In genomic region chr13:55017898-55018599, GRCm38 (mm10) we compare ENCODE assay signal across 28 mouse cellular contexts. TPM values are rescaled to one million over a fixed set of nuclear protein-coding genes. Genes with fewer than 3 reads are reported as not detected.
DNase-seq lines count a peak whose midpoint lies in the region; ATAC-seq and TF ChIP-seq lines count a peak whose summit lies in the region.
"Had no signal": no experiment of that assay in that cellular context is flagged by ENCODE, and none has a peak within 500 bp of the region (broad histone marks: within the 10 kb centered on the region; RNA-seq: fewer than 3 reads in every experiment).

No protein-coding gene starts in this region.

- no peak for TF ChIP-seq EP300 in liver, postnatal 0 days (IDR thresholded peaks at IDR 0.05; ENCODE audit: low read depth)

- peaks cover 11% of the 10 kb centered on the region for H3K4me1 ChIP-seq in liver, postnatal 0 days (ENCODE audit: insufficient read depth)
- H3K4me1 ChIP-seq in liver, embryonic 11.5 days (replicated peaks; ENCODE audit: control insufficient read depth, insufficient read depth, low read length) = no peaks in the 10 kb centered on the region
- H3K4me1 ChIP-seq: embryonic facial prominence, embryonic 12.5 days; heart, embryonic 13.5 days; limb, embryonic 15.5 days; liver, embryonic 15.5 days; midbrain, embryonic 15.5 days had no signal

- H3K27me3 ChIP-seq in liver, postnatal 0 days (ENCODE audit: insufficient read depth, low read length) = no peaks in the 10 kb centered on the region
- no peaks in the 10 kb centered on the region; the same call in 1 of the 2 replicates for H3K27me3 ChIP-seq in liver, embryonic 11.5 days (replicated peaks; ENCODE audit: control insufficient read depth, insufficient read depth, low read length)
- H3K27me3 ChIP-seq: limb, embryonic 15.5 days; liver, embryonic 15.5 days; midbrain, embryonic 15.5 days had no signal

- H3K27ac ChIP-seq in liver, postnatal 0 days (ENCODE audit: low read depth) = peak overlapping the region; percentile 51; the same call in 1 of the 2 replicates
- H3K27ac ChIP-seq in liver, embryonic 11.5 days (ENCODE audit: low read depth, low read length) = no peak overlapping the region
- H3K27ac ChIP-seq: embryonic facial prominence, embryonic 12.5 days; forebrain, embryonic 12.5 days; heart, embryonic 13.5 days; hindbrain, embryonic 13.5 days; left cerebral cortex, adult 2 months; limb, embryonic 15.5 days; liver, embryonic 15.5 days; midbrain, embryonic 15.5 days; neural tube, embryonic 15.5 days had no signal

- no peaks in the 10 kb centered on the region for H3K36me3 ChIP-seq in liver, postnatal 0 days (replicated peaks; ENCODE audit: insufficient read depth, low read length)
- no peaks in the 10 kb centered on the region for H3K36me3 ChIP-seq in liver, embryonic 11.5 days (ENCODE audit: control insufficient read depth, insufficient read depth, low read length)
- H3K36me3 ChIP-seq: embryonic facial prominence, embryonic 12.5 days; forebrain, embryonic 12.5 days; heart, embryonic 13.5 days; hindbrain, embryonic 13.5 days; limb, embryonic 15.5 days; liver, embryonic 15.5 days; midbrain, embryonic 15.5 days; neural tube, embryonic 15.5 days had no signal

- no peak for TF ChIP-seq CTCF in liver, postnatal 0 days (IDR thresholded peaks at IDR 0.05; ENCODE audit: low read depth)

- peak overlapping the region; percentile 57; the same call in 1 of the 2 replicates for H3K4me2 ChIP-seq in liver, postnatal 0 days (ENCODE audit: low read depth, low read length)
- no peak overlapping the region for H3K4me2 ChIP-seq in liver, embryonic 11.5 days
- H3K4me2 ChIP-seq: embryonic facial prominence, embryonic 12.5 days; forebrain, embryonic 12.5 days; heart, embryonic 13.5 days; hindbrain, embryonic 13.5 days; limb, embryonic 15.5 days; liver, embryonic 15.5 days; midbrain, embryonic 15.5 days; neural tube, embryonic 15.5 days had no signal

- no peak overlapping the region for H3K4me3 ChIP-seq in liver, postnatal 0 days (ENCODE audit: low read depth, low read length)
- H3K4me3 ChIP-seq in liver, embryonic 11.5 days (ENCODE audit: low read depth, low read length) = no peak overlapping the region
- H3K4me3 ChIP-seq: embryonic facial prominence, embryonic 12.5 days; forebrain, embryonic 12.5 days; heart, embryonic 13.5 days; hindbrain, embryonic 13.5 days; left cerebral cortex, adult 2 months; limb, embryonic 15.5 days; liver, embryonic 15.5 days; midbrain, embryonic 15.5 days; myocyte; neural tube, embryonic 15.5 days had no signal

- no peak overlapping the region for H3K9ac ChIP-seq in liver, postnatal 0 days (replicated peaks)
- H3K9ac ChIP-seq in liver, embryonic 11.5 days (ENCODE audit: low read depth, low read length) = no peak overlapping the region
- H3K9ac ChIP-seq: embryonic facial prominence, embryonic 12.5 days; forebrain, embryonic 12.5 days; heart, embryonic 13.5 days; hindbrain, embryonic 13.5 days; limb, embryonic 15.5 days; liver, embryonic 15.5 days; midbrain, embryonic 15.5 days; neural tube, embryonic 15.5 days had no signal

- H3K9me3 ChIP-seq in liver, postnatal 0 days (ENCODE audit: low read length) = no peaks in the 10 kb centered on the region
- no peaks in the 10 kb centered on the region for H3K9me3 ChIP-seq in liver, embryonic 11.5 days (ENCODE audit: control insufficient read depth, low read length)
- H3K9me3 ChIP-seq: embryonic facial prominence, embryonic 12.5 days; forebrain, embryonic 12.5 days; heart, embryonic 13.5 days; hindbrain, embryonic 13.5 days; limb, embryonic 15.5 days; liver, embryonic 15.5 days; midbrain, embryonic 15.5 days; neural tube, embryonic 15.5 days had no signal

- DNase-seq in liver, postnatal 0 days = no peak
- DNase-seq in liver, embryonic 11.5 days (ENCODE audit: low spot score) = no peak
- DNase-seq in 416B (ENCODE audit: low read depth) = peak; percentile 50
- DNase-seq in CD8-positive naive resting alpha-beta T cell, adult 2 months (ENCODE audit: low read depth in 2 of 2, low spot score in 2 of 2) = peak; percentile 43 to 51
- DNase-seq in induced T-regulatory cell, adult 2 months (ENCODE audit: low read depth) = peak; percentile 79
- no peak for DNase-seq in cerebellum, adult 18-20 months
- DNase-seq in testis, postnatal 14 days (ENCODE audit: low spot score) = no peak
- no peak for DNase-seq in urinary bladder, postnatal 10 days (ENCODE audit: low spot score)
- DNase-seq: cerebellum, adult 2 months; cerebellum, postnatal 25 days; heart, postnatal 14 days; kidney, adult 8-10 months; kidney, postnatal 10 days; left cerebral cortex, postnatal 4 days; lung, postnatal 14 days; right cerebral cortex, adult 18-20 months; right cerebral cortex, postnatal 4 days; thymus, postnatal 4 days had no signal

- 75% methylated on average over 8 of the region's 8 CpGs for WGBS in liver, postnatal 0 days (ENCODE audit: insufficient replicate concordance)
- 82% methylated on average over 8 of the region's 8 CpGs for WGBS in liver, embryonic 11.5 days

- no peak for ATAC-seq in liver, postnatal 0 days
- no peak for ATAC-seq in liver, embryonic 11.5 days (replicated peaks; ENCODE audit: low FRiP score)
- ATAC-seq: midbrain, embryonic 15.5 days had no signal

RNA-seq across cellular contexts. Expression of gene Hk3, which starts 3.1 kb away (rescaled TPM):
- polyA plus RNA-seq in liver, postnatal 0 days (2015; fragmentation: Nextera tagmentation; extraction: Ambion mirVana) = 5.2 and 6.5 TPM in 2 replicates
- polyA plus RNA-seq in liver, embryonic 11.5 days (2014; fragmentation: Nextera tagmentation; extraction: Ambion mirVana) = 3.3 and 4.2 TPM in 2 replicates
- polyA plus RNA-seq: myocyte had no signal

Comparison
In these comparisons a context has a peak if more than half of its experiments do, and no peak if none do; other contexts are left out.
1. DNase-seq: peak in 416B (single experiment), CD8-positive naive resting alpha-beta T cell, adult 2 months (2 of 2) and induced T-regulatory cell, adult 2 months (single experiment); none in liver, postnatal 0 days (single experiment), liver, embryonic 11.5 days (single experiment), cerebellum, adult 18-20 months (0 of 2), testis, postnatal 14 days (single experiment) and urinary bladder, postnatal 10 days (single experiment).